Mouse (Mus musculus) fibroblast of lung, adult 2 months (primary cell): ENCODE data around the gene Slc2a12.

Source experiments
- DNase-seq: peaks from one replicate; pipeline ENCODE4 v3.0.0-alpha.2; 2011; ENCODE audit warnings: low read depth

Slc2a12 gene

DNA sequence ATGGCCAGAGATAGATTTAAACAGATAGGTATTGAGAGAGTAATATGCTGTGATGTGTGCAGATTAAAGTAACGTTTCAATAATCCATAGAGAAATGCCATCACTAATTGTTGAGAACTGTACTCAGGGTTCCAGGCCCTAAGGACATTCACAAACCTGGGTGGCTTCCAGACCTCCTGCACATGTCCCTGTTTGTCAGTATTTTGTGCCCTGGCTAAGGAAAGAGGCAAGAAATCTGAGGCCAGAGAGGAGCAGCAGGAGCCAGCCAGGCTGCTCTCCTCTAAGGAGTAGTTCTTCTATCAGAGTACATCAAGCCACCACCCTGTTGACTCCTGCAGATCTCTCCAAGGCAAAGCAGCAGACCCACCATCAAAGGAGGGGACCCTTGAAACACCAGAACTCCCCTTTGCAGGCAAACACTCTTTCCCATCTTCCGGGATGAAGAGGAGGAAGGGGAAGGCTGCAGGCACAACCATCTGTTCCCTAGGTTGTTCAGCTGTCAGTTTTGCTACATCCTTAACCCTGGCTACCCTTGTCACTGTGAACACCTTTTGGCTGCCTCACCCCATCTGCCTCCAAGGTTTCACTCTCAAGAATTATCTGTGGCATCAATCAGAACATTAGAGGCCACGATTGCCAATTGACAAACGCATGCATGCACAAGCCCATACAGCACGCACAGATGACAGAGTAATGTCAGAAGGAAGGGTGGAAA, 15.6 kb downstream of the Slc2a12 start:
- DNase-seq, result no peak

DNA sequence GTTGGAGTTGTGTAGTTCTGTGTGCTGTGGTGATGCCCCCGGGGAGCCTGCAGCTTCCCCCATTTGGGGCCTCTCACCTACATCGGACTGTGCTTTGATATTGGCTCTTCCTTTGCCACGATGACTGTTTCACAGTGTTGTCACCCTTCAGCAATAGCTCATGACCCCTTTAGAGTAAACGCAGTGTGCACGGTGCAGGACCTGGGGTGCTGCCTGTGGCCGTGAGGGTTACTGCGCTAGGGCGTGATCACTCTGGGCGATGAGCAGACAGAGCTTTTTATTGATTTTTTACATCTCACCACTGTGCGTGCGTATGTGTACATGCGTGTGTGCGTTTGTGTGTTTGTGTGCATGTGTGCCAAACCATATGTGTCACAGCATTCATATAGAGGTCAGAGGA, 23.7 kb downstream of the Slc2a12 start:
- DNase-seq, result no peak

DNA sequence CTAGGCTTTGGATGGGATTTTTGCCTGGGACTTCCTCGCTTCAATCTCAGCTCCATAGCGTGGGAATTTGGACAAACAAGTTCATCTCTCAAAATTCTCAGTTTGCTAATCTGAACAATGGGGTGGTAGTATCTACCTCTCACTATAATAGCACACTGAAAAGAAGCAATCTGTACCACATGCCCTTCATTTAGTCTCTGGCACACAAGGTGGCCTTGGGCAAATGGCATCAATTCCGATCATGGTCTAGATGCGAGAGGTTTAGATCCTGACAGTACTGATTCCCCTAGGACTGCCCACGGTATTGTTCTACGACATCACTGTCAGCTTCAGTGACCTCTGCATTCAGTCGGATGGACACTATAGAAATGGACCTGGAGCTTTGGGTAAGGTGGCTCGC, 29.4 kb downstream of the Slc2a12 start:
- no peak for DNase-seq

DNA sequence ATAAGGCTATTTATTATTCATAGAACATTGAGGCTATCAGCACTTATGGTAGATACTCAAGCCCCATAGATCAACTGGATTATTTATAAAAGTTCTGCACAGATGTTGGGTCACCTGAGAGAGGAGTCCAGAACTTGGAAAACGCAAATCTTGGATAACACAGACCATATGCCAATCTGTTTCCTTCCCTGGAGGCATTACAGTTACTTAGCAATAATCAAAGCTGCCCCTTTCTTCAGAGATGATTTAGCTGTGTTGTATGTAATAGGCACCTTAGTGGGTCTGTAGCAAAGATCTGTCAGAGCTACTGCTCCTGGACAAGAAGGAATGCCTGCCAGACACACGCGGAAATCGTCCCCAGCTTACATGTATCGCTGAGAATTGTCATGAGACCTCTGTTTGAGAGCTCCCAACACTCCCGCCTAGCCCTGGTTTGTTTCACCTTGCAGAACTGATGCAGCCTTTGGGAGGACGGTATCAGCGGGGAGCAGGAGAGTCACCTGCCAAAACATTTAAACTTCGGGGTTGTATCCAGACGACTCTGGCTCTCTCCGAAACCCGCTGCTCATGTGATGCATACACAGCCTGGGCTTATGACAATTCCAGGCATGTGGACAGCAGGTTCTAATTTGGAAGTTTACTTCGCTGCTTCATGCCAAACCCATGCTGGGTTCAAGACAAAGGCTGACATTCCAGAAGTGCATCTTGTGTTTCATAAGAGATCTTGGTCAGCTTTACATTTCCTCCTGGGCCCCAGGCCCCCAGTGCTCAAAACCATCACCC, 31.2 kb downstream of the Slc2a12 start:
- DNase-seq, result no peak

DNA sequence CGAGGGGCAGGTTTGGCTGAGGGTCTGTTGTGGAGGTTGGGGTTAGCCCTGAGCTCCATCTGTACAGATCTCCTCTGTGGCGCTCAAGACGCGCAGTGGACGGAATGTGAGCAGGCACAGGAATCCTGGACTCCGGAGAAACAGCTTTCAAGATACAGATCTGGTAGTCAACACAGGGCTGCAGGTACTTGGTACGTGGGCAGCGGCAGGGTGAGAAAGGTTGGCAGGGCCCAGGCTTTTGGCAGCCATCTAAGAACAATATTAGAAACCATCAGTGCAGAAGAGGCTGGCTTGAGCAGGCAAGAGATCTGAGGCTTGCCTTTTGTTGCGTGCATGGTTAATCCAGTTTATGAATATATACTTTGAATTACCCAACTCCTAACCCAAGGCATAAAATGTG, 51.4 kb downstream of the Slc2a12 start:
- no peak for DNase-seq

DNA sequence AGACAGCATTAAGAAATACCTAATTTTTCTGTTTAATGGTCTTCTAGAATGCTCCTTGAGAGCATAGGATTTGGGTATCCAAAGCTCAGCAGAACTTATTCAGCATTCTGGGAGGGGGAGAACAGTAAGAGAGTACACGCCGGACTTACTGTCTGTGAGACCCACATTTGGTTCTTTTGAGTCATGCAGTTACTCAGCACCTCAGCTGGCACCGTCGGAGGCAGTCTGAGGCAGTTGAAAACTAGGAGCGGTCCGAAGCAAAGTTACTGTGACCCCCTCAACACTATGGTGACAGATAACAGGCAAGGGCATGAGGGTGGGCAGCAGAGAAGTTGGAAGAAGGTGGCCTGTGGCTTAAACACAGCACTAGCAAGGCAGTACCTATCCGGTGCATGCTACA, 52.1 kb downstream of the Slc2a12 start:
- no peak for DNase-seq

DNA sequence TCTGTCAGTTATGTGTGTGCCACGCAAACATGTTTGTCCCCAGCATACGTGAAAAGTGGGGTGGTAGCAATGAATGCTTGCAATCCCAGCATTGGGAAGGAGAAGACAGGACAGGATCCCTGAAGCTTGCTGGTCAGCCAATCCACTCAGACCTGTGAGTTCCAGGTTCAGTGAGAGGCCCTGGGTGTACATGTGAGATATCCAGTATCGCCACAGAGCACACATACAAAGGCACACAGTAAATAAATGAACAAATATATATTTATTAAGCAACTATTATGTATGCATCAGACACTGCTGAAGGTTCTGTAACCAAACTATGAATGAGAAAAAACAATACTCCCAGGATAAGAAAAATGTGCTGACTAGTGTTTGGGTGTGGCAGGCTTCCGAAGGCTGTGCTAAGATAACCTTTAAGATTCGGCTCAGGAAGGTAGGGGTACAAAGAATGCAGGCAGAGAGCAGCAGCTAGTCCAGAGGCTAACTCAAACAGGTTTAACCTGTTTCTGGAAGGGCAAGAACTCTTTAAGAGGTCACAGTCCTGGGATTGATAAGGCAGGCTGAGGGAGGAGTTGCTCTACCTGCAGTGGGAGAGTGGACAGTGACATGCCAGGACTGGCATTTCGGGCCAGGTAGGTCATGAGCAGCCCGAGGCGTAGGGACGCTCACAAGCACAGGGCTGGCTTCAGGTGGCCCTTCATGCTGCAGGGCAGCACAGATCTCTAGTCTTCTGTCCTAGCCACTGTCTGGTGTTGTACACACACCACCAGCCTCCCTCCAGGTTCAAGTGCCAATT, 53.5 kb downstream of the Slc2a12 start:
- no peak for DNase-seq

DNA sequence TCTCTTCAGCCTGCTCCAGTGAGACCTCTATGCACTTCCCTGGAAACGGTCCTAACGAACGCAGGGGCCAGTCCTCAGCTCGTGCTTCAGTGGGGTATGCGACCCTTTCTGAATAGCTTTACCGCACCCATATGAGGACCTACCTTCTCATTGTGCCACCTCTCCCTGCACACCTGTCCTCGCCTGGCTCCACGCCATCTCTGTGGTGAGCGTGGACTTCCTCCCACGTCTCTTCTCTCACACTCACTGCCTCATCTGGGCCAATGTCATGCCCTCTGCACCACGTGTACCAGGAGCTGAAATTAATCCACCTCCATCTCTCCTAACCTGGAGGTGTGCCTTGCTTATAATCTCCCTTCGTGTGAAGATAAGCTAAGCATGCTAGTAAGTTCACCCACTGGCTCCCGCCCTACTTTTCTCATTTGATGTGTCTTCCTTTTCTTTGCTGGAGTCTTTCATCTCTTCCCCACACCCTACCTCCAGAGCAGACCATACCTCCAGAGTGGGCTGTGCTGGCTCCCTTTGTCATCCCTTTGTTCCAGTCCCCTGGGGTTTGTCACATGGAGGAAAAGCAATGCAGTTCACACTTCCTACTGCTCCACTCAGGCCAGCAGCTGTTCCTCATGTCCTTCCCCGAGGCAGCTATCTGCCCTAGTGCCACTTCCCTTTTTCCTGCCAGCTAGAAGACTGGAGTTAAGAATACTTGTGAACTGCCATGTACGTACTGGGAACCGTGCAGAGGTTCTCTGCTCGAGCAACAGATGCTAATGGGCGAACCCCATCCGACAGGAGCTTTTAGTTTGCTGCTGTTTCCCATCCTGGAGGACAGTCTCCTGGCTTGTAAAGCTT, 54.9 kb downstream of the Slc2a12 start:
- no peak for DNase-seq

DNA sequence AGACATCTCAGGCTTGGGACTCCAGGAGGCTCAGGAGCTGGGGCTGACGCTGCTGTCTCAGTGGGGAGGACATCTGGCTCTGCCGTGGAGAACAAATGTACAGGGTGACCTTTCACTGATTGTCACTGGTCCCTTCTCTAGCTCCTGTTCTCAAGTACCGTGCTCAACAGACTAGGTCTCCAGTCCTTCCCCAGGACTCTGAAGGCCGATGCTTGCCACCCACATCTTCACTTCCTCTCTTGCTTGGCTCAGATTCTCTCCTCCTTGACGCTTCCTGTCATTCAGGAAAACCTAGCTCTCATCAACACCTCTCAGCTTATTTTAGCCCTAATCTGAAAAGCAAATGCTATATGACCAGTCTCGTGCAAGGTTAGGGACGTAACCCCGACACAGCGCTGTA, 56.0 kb downstream of the Slc2a12 start:
- DNase-seq, result no peak

DNA sequence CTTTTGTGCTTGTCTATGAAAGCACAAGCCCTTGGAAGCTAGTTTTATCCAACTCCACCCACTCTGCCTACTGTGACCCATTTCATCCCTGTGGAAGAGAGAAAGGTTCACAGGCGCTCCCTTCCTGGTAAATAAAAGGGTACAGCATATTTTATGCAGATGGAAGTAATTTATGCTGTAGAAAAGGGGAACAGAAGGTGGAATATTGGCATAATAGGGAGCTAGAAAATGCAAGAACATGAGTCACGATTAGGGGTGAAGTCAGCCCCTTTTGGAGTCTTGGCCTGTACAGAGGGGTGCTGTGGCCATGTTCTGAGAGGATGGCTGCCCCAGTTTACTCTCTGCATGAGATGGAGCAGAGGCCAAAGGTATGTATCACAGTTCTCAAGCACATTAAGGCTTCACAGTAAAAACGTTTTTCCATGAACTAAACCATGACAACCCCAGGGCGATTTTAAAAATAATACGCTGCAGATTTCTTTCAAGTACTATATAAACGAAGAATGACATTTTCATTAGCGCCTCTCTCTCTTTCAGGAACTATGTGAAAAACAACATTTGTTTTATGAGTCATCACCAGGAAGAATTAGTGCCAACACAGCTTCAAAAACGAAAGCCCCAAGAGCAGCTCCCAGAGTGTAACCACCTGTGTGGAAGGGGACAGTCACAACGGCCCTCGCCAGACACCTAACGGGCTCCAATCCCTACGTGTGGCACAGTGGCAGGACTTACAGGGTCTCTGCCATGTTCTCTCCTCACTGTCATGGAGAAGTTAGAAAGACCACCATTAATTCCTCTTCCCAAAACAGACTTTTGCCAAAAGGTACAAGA, 56.9 kb downstream of the Slc2a12 start:
- DNase-seq, result no peak

DNA sequence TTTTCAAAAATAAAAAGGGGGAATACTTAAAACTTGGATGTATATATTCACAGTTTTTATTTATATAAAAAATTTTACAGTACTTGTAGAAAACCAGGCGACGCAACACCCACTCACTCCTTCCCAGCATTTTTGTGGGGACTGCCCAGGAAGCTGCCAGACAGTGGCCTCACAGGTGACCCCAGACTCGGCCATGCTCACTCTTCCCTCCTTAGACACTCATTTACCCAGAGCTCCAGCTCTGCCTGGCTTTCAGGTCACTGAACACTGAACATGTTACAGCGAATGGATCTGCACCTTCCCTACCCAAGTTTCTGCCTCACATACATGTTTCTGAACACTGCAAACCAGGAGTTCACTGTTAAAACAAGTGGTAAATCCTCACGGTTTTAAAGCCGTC, 59.0 kb downstream of the Slc2a12 start:
- DNase-seq, result no peak

DNA sequence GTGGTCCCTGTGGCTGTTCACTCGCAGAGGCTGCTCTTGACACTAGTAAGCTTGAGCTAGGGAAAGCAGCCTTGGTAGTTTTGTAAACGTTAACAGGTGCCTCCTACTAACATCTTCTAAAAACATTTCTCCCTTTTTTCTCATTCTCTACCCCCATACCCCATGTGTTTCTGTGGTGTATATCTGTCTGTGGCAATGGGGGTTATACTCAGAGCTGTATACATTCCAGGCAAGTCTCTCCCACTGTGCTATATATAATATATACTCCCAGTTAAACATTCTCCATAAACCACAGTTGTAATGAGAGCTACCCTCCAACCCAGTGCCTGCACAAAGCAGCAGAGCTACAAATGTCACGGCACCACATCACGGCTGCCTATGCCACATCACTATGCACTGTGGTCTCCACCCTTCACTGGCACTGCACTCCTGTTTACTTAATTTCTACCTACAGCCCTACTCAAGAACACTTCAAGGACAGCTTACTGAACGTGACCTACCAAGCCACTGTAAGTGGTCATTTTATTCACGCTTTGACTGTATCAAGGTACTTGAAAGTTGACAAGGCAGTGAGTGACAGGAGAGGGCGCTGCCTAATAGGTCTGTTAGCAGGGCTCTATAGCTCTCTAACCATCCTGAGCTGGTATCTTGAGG, 63.5 kb downstream of the Slc2a12 start:
- no peak for DNase-seq

DNA sequence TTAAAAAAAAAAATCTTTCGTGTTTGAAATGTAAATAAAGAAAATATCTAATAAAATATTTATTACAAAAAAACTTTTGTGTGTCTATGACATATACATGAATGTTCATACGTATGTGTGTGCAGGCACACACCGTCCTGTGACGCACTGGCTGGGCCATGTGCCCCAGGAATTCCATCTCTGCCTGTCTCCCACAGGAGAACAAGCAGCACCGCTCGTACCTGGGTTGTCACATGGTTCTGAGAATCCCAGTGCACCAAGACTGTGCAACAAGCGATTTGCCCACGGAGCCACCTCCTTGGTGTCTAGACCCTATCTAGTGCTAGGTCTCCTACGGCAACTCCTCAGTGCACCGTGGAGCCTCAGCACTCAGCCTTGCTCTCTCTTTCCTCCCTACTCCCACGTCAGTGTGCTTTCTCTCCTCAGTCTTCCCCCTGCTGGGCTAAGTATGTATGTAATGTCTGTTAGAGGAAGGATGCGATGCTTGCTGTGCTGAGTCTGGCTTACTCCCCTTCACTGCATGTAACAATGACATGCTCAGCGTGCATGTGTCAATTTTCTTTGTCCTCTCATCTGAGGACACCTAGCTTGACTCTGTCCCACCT, 65.5 kb downstream of the Slc2a12 start:
- no peak for DNase-seq

DNA sequence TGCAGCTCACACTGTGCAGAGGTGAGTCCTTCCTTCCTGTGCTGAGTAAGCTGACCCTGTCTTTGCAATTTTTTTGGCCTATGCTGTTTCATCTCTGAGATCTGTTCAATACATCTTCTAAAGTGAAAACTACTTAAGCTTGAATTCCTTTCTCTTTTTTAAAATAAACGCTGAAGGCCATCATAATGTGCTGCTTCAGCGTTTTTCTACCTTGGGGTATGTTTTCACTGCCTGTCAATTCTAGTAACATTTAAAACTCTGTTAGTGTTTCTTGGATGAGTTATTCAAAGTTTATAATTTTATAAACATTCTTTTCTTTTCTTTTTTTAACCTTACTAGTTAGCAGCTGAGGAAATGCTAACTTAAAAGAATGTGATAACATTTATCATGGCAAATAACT, 68.1 kb downstream of the Slc2a12 start:
- no peak for DNase-seq

DNA sequence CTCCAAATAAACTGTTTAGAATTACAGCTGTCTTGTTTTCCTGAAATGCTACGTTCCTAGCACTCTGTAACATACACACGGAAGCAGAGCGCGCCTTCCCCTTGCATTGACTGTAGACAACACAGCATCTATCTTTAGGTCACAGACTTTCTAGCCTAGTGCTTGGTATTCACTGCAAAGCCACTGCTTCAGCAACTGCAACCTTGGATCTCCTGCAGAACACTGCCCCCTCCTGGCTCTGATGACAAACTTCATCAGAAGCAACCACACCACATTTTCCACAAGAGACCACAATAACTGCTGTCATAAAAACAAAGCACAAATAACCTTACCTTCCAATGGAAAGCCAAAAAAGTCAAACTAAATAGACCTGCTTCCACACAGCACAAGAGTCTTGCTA, 69.7 kb downstream of the Slc2a12 start:
- no peak for DNase-seq

DNA sequence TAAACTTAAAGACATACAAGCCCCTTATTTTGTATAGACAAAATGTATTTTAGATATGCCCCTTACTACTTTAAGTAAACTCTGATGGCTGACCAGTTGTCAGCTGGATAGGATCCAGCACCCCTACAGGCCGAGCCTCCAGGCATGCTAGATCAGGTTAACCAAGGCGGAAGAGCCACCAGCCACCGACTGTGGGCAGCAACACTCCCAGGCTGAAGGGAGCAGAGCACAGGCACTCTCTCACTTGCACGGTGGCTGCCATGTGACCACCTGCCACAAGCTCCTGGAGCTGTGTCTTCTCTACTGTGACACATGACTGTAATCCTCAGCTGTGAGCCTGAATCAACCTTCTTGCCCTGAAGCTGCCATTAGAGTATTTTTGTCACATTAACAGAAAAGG, 73.7 kb downstream of the Slc2a12 start:
- DNase-seq, result no peak

DNA sequence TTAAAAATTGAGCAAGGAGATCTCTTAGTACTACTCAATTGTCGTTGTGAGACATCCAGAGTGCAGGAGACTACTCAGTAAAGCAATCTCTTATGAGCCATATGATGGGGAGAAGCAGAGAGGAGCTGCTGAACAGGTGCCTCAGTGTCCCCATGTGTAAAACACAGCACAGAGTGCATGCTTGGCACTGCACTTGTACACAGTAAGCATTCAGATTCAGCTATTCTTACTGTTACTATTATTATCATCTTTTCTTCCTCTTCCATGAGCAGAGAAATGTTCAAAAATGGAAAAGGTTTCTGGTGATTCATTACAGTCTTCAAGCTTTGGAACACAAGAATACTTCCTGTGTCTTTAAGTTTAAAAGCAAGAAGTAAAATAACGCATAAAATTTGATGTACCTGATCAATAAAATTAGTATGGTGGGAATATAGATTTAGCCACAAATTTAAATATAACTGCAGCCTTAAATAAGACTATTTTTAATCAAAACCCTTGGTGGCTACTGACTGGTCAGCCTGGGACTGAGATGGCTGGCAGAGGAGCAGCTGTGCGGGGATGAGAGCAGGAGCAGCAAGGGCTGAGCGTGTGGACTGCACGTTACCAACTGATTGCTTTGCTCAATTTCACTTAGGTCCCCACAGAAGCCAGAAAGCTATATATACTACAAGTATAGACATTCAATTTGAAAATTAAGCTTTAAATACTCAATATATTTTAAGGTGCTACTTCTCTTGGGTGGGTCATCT, 76.1 kb downstream of the Slc2a12 start:
- DNase-seq, result no peak

DNA sequence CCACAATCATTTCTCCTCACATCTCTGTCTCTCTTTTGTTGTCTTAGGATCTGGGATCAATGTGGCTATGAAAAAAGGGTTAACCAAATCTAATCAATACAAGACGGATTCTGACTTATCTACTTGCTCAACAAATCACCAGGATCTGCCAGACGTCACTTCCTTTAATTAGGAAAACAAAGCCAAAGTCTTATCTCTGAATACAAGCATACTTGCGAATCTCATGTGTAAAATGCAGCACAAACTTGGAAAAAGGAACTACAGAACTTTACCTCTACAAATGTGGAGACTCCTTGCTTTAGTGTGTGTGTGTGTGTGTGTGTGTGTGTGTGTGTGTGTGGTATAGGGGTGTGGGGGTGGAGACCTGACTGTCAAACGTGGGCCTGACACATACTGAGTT, 80.4 kb downstream of the Slc2a12 start:
- DNase-seq, result no peak

DNA sequence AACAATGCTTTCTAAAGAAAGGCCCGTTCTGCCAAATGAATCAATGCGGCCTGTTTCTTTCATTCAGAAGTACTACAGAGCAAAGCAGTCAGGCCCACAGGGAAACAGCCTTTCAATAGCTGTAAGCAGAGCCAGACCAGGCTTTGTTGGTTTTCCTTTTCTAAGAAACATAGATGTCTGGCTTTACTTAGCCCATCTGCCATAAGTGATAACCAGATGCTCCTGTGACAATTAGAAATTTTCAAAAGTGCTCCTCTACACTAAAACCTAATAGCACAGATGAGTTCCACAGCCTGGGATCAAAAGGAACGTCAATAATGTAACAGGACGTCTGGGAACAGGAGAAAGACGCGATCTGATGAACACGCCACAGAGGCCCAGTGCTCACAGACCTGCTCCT, 81.5 kb downstream of the Slc2a12 start:
- no peak for DNase-seq
